Mouse (Mus musculus) c-Kit-positive CD71-negative TER-119-negative erythroid progenitor cells, embryonic 14.5 days (primary cell): Measurements from ENCODE around the gene Cbx2.
A peak's percentile ranks its signal among the peaks of the same experiment; 100 is the strongest.

Experiments
- DNase-seq: peaks from one replicate; pipeline ENCODE4 v3.0.0-alpha.2; 2013; ENCODE audit warnings: low read depth

Cbx2 gene

DNA sequence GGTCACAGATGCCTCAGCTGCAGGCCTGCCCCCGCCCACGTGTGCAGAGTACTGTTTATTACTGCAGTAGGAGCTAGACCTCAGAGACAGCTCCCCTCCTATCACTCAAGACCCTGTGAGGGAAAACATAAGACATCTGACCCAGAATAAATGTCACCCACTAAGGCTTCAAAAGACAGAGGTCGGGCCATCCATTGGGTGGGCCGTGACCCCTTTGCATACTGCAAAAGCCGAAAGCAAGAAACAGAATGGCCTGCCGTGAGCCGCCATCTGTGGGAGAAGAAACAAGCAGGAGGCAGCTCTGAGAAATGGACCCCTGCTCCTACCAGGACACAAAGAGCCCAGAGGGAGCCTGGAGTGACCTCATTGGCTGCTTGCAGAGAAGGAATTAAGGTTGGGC lies 5.3 kb upstream of the Cbx2 start:
- DNase-seq: no peak

DNA sequence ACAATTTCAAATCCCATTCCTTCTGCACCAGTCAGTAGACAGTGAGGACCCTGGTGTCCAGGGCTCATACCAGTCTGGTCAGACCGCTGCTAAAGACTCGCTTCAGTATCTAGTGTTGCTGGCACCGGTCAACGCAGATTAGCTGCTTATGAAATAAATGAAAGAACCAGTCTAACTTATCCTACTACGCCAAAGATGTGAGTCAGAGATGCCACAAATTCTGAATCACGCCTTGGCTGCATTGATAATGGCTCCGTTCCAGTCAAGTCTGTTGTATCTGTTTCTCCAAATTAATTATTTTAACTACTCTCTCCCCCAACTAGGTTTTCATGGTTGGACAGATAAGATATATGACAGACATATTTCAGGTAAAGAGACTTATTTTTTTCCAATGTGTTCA lies 1.6 kb upstream of the Cbx2 start:
- DNase-seq: no peak

DNA sequence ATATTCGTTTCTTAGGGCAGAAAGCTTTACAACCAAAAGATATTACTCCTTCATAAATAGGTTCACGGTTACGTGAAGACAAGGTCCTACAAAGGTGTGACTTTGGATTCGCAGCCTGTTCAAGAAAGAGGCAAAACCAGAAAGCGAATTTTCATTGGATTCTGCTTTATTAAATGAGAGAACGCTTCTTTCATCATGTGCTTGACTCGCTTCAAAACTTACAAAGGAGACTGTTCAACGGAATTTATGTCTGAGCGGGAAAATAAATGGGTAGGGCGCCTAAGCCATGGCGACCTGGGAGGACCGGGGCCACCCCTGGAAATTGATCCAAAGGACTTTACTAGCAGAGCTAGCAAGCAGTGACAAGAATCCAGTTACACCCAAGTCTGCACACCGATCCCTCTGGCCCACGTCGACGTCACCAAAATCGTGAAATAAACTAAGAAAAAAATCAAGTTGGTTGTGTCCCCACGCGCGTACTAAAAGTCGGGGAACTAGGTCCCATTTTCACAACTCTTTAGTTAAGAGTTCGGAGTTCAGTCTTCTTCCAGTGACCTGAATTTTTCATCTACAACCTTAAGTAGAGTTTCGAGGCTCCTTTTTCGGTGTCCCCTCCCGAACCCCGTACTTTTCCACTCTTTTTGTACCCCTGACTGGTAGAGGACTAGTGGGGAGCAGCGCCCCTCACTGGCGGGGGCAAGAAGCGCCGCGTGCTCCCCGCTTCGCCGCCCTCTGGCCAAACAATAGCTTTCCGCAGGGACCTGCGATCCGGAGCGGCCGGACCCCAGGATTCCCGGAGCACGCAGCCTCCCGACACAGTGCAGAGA lies 481 bp upstream of the Cbx2 start:
- no peak for DNase-seq

- DNase-seq: no peak
Observed at GRCm38 (mm10) chr11:119023616-119023980, 836 bp downstream of the Cbx2 start.

- no peak for DNase-seq
Observed at GRCm38 (mm10) chr11:119024260-119024659, 1.5 kb downstream of the Cbx2 start.

DNA sequence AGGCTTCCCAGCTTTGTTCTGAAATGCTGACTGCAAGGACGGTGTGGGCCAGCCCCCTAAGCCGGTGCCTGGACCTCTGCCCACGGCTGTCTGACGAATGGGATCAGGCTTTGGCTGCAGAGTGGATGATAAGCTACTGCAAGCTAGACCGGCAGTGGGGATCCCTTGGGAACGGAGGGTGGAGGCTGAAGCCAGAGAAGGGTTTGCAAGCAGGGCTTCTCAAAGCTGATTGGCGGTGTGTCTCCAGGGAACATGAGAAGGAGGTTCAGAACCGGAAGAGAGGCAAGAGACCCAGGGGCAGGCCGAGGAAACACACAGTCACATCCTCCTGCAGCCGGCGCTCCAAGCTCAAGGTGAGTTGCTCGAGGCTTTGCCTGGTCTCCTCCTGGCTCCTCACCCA lies 3.4 kb downstream of the Cbx2 start:
- DNase-seq: no peak

DNA sequence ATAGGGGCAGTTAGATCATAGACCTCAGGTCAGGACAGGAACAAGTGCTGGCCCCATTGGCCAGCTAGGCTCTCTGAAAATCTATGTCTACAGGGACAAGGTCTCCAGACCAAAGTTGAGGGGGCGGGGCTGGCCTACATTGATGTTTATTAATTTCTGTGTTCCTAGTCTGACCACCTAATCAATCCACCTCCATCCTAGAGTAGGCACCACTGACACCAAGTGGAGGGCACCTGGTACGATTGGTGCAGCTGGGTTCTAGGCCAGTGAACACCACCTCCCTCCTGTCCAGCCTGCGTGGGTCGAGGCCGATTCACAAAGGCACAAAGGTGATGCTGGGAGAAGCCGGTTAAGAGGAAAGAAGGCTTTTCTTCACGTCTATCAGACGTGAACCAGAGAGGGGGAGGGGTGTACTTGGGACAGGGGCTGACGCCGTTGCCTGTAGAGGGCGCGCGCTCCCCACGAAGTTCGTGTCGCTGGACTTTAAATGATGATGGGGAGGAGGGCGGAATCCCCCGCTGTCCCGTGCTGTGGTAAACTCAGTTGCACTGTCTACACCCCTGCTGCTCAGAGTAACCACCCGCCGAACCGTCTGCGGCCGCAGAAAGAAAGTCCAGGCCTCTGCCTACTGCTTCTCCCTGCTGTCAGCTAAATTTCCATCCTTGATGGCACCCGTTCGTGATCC lies 11.3 kb downstream of the Cbx2 start:
- peak; percentile 66 for DNase-seq

- DNase-seq: no peak
Observed at GRCm38 (mm10) chr11:119034635-119035034, 11.9 kb downstream of the Cbx2 start.

GRCm38 (mm10) chr11:119035094-119035685 lies 12.4 kb downstream of the Cbx2 start:
- no peak for DNase-seq

- DNase-seq: no peak
Observed at GRCm38 (mm10) chr11:119035686-119036165, 13.0 kb downstream of the Cbx2 start.

GRCm38 (mm10) chr11:119036447-119036846 lies 13.7 kb downstream of the Cbx2 start:
- no peak for DNase-seq

- no peak for DNase-seq
Observed at GRCm38 (mm10) chr11:119036934-119037779, 14.4 kb downstream of the Cbx2 start.

DNA sequence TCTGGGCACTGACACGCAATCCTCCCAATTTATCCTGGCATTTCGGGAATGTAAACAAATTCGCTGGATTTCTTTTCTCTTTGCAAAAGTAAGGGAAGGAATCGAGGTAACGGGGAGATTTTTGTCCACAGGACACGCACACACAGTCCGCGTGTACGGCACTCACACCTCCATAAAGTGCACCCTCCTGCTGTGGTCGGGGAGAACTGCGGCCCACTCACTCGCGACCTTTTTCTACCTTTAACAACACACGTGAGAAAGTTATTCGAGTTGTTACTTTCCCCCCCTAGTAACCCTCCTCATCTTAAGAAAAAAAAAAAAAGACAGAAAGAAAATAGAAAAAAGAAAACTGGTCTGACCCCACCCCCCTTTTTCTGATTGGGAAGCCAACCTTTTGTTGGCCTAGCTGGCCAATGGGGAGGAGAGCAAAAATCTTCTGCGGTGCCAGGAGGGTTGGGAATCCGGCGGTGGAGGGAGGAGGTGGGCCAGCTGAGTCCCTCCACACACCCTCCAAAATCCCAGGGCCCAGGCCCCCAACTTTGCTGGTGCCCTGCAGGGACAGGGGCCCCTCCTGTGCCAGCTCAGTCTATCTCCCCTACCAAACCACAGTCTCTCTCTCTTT lies 15.1 kb downstream of the Cbx2 start:
- no peak for DNase-seq

GRCm38 (mm10) chr11:119038744-119039484 lies 16.2 kb downstream of the Cbx2 start:
- no peak for DNase-seq

- DNase-seq: no peak
Observed at GRCm38 (mm10) chr11:119039732-119040512, 17.2 kb downstream of the Cbx2 start.

- peak; percentile 96 for DNase-seq
Observed at GRCm38 (mm10) chr11:119040600-119041324, 18.0 kb downstream of the Cbx2 start, which contains the start of gene Cbx8. TSS of gene Cbx8 (minus strand) at chr11:119040969.

DNA sequence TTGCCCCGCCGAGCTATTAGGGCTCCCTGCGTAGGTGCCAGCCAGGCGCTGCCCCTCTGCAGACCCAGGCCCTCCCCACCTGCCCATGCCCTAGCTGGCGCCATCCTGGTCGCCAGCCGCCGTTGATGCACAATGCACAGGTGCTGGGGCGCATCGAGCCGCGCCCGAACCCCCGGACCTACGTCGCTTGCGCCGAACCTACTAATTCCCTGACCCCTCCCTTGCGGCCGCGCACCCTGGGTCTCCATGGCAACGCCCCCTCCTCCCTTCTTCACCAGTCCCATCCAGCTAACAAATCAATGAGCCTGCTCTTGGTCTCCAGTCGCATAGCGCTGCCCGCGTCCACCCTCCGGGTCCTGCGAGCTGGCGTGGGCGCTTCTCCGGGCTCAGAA lies 18.6 kb downstream of the Cbx2 start:
- DNase-seq: no peak

DNA sequence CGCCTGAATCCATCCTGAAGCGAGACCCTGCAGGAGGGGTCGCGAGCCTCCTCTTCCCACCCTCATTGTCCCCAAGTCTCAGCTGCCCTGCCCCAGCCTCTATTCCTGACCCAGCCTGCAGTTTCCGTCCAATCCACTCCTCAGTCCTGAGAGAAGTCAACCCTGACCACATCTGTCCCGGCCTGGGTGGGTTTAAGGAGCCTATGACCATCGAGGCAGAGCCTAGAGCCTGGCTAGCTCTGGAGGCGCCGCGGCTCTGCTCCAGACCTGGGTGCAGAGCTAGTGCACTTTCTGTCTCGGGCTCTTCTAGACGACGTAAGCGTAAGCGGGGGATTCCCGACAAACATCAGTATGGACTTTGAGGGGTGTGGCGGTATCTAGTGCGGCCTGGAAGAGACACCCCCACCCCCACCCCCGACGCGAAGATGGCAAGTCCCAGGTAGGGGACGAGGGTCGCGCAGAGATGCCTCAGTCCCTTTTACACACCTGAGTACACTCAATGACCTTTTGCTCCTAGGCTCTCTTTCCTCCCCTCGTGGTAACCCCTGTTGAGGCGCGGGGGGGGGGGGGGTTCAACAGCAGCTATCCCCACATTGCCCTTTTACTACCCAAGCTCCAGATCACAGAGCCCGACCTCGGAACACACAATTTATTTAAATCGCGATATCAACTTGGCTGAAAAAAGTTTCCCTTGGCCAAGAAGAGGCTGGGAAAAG lies 19.1 kb downstream of the Cbx2 start:
- DNase-seq: no peak
